Mouse (Mus musculus) embryonic facial prominence, embryonic 12.5 days (tissue): ENCODE measurements around the gene Ifna6. TPM values are rescaled to one million over a fixed set of nuclear protein-coding genes. Genes with fewer than 3 reads are reported as not detected.
"Not testable (repeated sequence)": the region's sequence is repeated elsewhere in the genome, so short reads cannot be mapped to it uniquely, and the experiment has no call there.

Source experiments
- ATAC-seq: fragments of 200-750 bp; cut with Nextera tagmentation; 2 replicates; pipeline ENCODE4 v1.8.0; 2017; ENCODE audit not compliant: insufficient number of reproducible peaks, insufficient read depth, low FRiP score, low TSS enrichment
- H3K27ac ChIP-seq: fragments of 300-500 bp; sonication (generic); 2 replicates; pipeline ENCODE4 v1.5.1; 2016; ENCODE audit warnings: mild to moderate bottlenecking
- H3K27me3 ChIP-seq: fragments of 300-500 bp; sonication (generic); 2 replicates; pipeline ENCODE4 v1.6.1; 2016; ENCODE audit warnings: mild to moderate bottlenecking, moderate library complexity
- H3K36me3 ChIP-seq: fragments of 300-500 bp; sonication (generic); 2 replicates; pipeline ENCODE4 v1.6.1; 2016; ENCODE audit warnings: mild to moderate bottlenecking
- H3K4me1 ChIP-seq: fragments of 300-500 bp; sonication (generic); 2 replicates; pipeline ENCODE4 v1.6.1; 2016
- H3K4me2 ChIP-seq: fragments of 300-500 bp; sonication (generic); replicated peaks from 2 replicates; pipeline ENCODE4 v1.6.1; 2016; ENCODE audit warnings: mild to moderate bottlenecking, moderate library complexity
- H3K4me3 ChIP-seq: fragments of 300-500 bp; sonication (generic); 2 replicates; pipeline ENCODE4 v1.5.1; 2016; ENCODE audit warnings: mild to moderate bottlenecking
- H3K9ac ChIP-seq: fragments of 300-500 bp; sonication (generic); 2 replicates; pipeline ENCODE4 v1.6.1; 2016; ENCODE audit warnings: mild to moderate bottlenecking, moderate library complexity
- H3K9me3 ChIP-seq: fragments of 300-500 bp; sonication (generic); 2 replicates; pipeline ENCODE4 v1.6.1; 2016; ENCODE audit warnings: mild to moderate bottlenecking, moderate library complexity
- WGBS: fragments of 180-500 bp; shearing (Covaris S2); methylation state at CpG from one replicate; pipeline ENCODE4 v1.1.7; 2016; 5-methylcytosine and 5-hydroxymethylcytosine counted together
- polyA plus RNA-seq: library from polyadenylated mRNA; unstranded; fragments of >200 nt; fragmentation: Nextera tagmentation; extraction: Ambion mirVana; gene quantifications from 2 replicates; pipeline ENCODE4 v1.2.1, GENCODE M21; 2016

The Ifna6 gene
- polyA plus RNA-seq, result not detected in 2 replicates

DNA sequence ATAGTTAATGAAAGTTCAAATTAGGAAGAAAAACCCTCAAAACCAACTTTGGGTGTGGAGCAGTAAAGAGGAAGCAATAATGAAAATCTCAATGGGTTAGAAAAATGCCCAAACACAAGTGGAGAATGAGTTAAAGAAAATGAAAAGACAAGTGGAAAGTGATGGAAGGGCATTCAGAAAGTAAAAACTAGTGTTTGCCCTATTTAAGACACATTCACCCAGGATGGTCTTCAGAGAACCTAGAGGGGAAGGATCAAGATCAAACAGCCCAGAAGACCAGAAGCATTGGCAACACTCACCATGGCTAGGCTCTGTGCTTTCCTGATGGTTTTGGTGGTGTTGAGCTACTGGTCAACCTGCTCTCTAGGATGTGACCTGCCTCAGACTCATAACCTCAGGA is at the start of gene Ifna6:
Gene Ifna6 (plus strand): TSS at position 301 of the 400 bp plus-strand sequence.
- not testable (repeated sequence) for H3K36me3 ChIP-seq, H3K27me3 ChIP-seq, H3K9ac ChIP-seq, H3K4me3 ChIP-seq, H3K4me2 ChIP-seq, H3K9me3 ChIP-seq, ATAC-seq, H3K27ac ChIP-seq, H3K4me1 ChIP-seq

DNA sequence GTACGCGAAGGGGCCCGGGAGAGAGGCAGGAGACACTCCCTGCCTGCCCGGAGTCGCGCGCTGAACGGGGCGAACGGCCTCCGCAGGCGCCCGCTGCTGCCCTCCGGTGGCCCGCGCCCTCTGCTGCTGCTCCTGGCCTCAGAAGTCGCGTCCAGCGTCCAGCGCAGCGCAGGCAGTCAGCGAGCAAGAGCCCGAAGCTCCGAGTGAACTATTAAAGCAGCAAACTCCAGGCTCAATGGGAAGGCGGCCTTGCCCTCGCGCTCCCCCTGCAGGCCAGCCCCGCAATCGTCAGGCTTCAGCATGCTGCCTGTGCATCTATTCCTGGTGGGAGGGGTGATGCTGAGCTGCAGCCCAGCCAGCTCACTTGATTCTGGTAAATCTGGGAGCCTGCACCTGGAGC is 47.7 kb upstream of the Ifna6 start, which contains the start of gene Gm13272:
Gene Gm13272 (plus strand): TSS at position 301 of the 400 bp plus-strand sequence.
- not testable (repeated sequence) for H3K9me3 ChIP-seq, ATAC-seq, H3K4me1 ChIP-seq, H3K4me2 ChIP-seq, H3K36me3 ChIP-seq, H3K4me3 ChIP-seq, H3K9ac ChIP-seq, H3K27me3 ChIP-seq, H3K27ac ChIP-seq
- no CpG with 5 or more reads among the region's 29 CpGs for WGBS

DNA sequence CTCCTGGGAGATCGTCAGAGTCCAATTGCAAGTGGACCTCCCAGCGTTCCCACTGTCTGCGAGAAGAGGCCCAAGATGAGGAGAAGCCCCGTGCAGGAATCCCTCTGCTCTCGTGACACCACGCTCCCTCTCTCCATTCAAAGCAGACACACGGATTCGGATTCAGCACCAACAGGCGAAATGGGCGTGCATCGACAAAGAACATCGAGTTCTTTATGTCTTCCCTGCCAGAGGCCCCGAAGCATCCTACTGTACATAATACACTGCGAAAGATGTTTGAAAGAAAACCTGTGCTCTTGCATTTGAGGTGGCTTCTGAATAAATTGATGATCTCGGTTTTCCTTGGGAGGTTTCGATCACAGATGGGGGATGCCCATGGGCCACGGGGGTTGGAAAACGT is 46.9 kb upstream of the Ifna6 start:
- 41% methylated on average over 16 of the region's 18 CpGs for WGBS
- not testable (repeated sequence) for H3K36me3 ChIP-seq, H3K27me3 ChIP-seq, H3K9me3 ChIP-seq, H3K4me3 ChIP-seq, H3K4me1 ChIP-seq, ATAC-seq, H3K27ac ChIP-seq, H3K4me2 ChIP-seq, H3K9ac ChIP-seq

DNA sequence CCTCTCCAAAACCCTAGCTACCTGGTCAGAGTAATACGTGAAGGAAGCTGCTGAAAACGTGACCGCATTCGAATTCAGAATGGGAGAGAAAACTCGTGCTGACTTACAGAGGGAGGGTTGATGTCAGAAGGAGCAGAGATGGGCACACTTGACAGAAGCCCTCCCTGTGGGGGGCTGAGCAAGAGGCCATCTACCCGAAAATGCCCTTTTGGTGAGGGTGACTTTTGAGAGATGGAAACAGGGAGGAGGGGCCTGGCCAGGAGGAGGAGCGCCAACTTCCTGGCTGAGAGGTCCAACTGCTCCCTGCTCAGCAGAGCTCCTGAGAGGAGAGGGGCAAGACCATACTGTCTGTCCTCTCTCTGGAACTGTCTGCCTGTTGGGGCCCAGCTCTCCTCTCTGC is 45.4 kb upstream of the Ifna6 start, which contains the start of gene Ifnz:
Gene Ifnz (plus strand): TSS at position 301 of the 400 bp plus-strand sequence.
- 16% methylated on average over 5 of the region's 7 CpGs for WGBS
- H3K4me3 ChIP-seq, result 0 out of 2 replicates have a peak within 1 kb of the TSS, but pooled peaks have one; percentile 22
- not testable (repeated sequence) for ATAC-seq, H3K9ac ChIP-seq, H3K9me3 ChIP-seq, H3K27ac ChIP-seq, H3K27me3 ChIP-seq, H3K36me3 ChIP-seq, H3K4me1 ChIP-seq
- H3K4me2 ChIP-seq, result peak within 1 kb of the TSS; percentile 30; the same call in 1 of the 2 replicates

DNA sequence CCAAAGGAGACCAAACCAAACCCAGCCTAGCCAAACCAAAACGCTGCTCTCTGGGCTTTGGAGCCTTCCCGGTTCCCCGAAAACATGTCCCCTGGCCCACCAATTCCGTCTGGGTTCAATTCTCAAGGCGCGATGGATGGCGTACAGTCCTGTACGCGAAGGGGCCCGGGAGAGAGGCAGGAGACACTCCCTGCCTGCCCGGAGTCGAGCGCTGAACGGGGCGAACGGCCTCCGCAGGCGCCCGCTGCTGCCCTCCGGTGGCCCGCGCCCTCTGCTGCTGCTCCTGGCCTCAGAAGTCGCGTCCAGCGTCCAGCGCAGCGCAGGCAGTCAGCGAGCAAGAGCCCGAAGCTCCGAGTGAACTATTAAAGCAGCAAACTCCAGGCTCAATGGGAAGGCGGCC is 44.9 kb upstream of the Ifna6 start:
- Histone ChIP-seq H3K4me2 (peak overlapping the region; percentile 30; the same call in 1 of the 2 replicates), H3K4me3 (0 out of 2 replicates have a peak overlapping the region, but pooled peaks have one; percentile 22)
- H3K27me3 ChIP-seq, H3K4me1 ChIP-seq, H3K27ac ChIP-seq, H3K36me3 ChIP-seq, H3K9ac ChIP-seq, H3K9me3 ChIP-seq, ATAC-seq: not testable (repeated sequence)
- 0% methylated on average over 21 of the region's 31 CpGs for WGBS

DNA sequence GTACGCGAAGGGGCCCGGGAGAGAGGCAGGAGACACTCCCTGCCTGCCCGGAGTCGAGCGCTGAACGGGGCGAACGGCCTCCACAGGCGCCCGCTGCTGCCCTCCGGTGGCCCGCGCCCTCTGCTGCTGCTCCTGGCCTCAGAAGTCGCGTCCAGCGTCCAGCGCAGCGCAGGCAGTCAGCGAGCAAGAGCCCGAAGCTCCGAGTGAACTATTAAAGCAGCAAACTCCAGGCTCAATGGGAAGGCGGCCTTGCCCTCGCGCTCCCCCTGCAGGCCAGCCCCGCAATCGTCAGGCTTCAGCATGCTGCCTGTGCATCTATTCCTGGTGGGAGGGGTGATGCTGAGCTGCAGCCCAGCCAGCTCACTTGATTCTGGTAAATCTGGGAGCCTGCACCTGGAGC is 41.8 kb upstream of the Ifna6 start, which contains the start of gene Gm13276:
Gene Gm13276 (plus strand): TSS at position 301 of the 400 bp plus-strand sequence.
- WGBS, result no CpG with 5 or more reads among the region's 27 CpGs
- not testable (repeated sequence) for H3K4me2 ChIP-seq, H3K36me3 ChIP-seq, H3K27me3 ChIP-seq, H3K9ac ChIP-seq, H3K4me3 ChIP-seq, H3K9me3 ChIP-seq, ATAC-seq, H3K27ac ChIP-seq, H3K4me1 ChIP-seq

DNA sequence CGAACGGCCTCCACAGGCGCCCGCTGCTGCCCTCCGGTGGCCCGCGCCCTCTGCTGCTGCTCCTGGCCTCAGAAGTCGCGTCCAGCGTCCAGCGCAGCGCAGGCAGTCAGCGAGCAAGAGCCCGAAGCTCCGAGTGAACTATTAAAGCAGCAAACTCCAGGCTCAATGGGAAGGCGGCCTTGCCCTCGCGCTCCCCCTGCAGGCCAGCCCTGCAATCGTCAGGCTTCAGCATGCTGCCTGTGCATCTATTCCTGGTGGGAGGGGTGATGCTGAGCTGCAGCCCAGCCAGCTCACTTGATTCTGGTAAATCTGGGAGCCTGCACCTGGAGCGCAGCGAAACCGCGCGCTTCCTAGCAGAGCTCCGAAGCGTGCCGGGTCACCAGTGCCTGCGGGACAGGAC is 38.8 kb upstream of the Ifna6 start, which contains the start of gene Gm13277:
Gene Gm13277 (plus strand): TSS at position 231 of the 400 bp plus-strand sequence.
- H3K4me1 ChIP-seq, H3K27ac ChIP-seq, H3K27me3 ChIP-seq, H3K4me2 ChIP-seq, H3K9me3 ChIP-seq, H3K36me3 ChIP-seq, ATAC-seq, H3K9ac ChIP-seq, H3K4me3 ChIP-seq: not testable (repeated sequence)
- WGBS, result 0% methylated on average over 1 of the region's 28 CpGs

DNA sequence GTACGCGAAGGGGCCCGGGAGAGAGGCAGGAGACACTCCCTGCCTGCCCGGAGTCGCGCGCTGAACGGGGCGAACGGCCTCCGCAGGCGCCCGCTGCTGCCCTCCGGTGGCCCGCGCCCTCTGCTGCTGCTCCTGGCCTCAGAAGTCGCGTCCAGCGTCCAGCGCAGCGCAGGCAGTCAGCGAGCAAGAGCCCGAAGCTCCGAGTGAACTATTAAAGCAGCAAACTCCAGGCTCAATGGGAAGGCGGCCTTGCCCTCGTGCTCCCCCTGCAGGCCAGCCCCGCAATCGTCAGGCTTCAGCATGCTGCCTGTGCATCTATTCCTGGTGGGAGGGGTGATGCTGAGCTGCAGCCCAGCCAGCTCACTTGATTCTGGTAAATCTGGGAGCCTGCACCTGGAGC is 36.0 kb upstream of the Ifna6 start, which contains the start of gene Gm13278:
Gene Gm13278 (plus strand): TSS at position 301 of the 400 bp plus-strand sequence.
- H3K27ac ChIP-seq, H3K4me2 ChIP-seq, H3K4me1 ChIP-seq, H3K4me3 ChIP-seq, H3K9me3 ChIP-seq, H3K9ac ChIP-seq, H3K36me3 ChIP-seq, H3K27me3 ChIP-seq, ATAC-seq: not testable (repeated sequence)
- WGBS, result no CpG with 5 or more reads among the region's 28 CpGs

DNA sequence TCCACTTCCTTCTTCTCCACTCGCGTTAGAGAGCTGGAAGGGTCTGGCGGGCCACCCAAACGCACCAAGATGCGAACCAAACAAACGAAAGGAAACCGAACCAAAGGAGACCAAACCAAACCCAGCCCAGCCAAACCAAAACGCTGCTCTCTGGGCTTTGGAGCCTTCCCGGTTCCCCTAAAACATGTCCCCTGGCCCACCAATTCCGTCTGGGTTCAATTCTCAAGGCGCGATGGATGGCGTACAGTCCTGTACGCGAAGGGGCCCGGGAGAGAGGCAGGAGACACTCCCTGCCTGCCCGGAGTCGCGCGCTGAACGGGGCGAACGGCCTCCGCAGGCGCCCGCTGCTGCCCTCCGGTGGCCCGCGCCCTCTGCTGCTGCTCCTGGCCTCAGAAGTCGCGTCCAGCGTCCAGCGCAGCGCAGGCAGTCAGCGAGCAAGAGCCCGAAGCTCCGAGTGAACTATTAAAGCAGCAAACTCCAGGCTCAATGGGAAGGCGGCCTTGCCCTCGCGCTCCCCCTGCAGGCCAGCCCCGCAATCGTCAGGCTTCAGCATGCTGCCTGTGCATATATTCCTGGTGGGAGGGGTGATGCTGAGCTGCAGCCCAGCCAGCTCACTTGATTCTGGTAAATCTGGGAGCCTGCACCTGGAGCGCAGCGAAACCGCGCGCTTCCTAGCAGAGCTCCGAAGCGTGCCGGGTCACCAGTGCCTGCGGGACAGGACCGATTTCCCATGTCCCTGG is 33.1 kb upstream of the Ifna6 start, which contains the start of gene Gm13275:
Gene Gm13275 (plus strand): TSS at position 552 of the 740 bp plus-strand sequence.
- H3K4me1 ChIP-seq, H3K4me3 ChIP-seq, ATAC-seq, H3K9ac ChIP-seq, H3K36me3 ChIP-seq, H3K9me3 ChIP-seq, H3K27ac ChIP-seq, H3K4me2 ChIP-seq, H3K27me3 ChIP-seq: not testable (repeated sequence)
- WGBS, result 1% methylated on average over 14 of the region's 52 CpGs

DNA sequence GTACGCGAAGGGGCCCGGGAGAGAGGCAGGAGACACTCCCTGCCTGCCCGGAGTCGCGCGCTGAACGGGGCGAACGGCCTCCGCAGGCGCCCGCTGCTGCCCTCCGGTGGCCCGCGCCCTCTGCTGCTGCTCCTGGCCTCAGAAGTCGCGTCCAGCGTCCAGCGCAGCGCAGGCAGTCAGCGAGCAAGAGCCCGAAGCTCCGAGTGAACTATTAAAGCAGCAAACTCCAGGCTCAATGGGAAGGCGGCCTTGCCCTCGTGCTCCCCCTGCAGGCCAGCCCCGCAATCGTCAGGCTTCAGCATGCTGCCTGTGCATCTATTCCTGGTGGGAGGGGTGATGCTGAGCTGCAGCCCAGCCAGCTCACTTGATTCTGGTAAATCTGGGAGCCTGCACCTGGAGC is 30.1 kb upstream of the Ifna6 start, which contains the start of gene Gm13279:
Gene Gm13279 (plus strand): TSS at position 301 of the 400 bp plus-strand sequence.
- WGBS, result no CpG with 5 or more reads among the region's 28 CpGs
- H3K4me2 ChIP-seq, H3K27ac ChIP-seq, H3K36me3 ChIP-seq, H3K4me3 ChIP-seq, H3K9me3 ChIP-seq, H3K4me1 ChIP-seq, H3K27me3 ChIP-seq, ATAC-seq, H3K9ac ChIP-seq: not testable (repeated sequence)

DNA sequence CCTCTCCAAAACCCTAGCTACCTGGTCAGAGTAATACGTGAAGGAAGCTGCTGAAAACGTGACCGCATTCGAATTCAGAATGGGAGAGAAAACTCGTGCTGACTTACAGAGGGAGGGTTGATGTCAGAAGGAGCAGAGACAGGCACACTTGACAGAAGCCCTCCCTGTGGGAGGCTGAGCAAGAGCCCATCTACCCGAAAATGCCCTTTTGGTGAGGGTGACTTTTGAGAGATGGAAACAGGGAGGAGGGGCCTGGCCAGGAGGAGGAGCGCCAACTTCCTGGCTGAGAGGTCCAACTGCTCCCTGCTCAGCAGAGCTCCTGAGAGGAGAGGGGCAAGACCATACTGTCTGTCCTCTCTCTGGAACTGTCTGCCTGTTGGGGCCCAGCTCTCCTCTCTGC is 27.9 kb upstream of the Ifna6 start, which contains the start of gene Gm13285:
Gene Gm13285 (plus strand): TSS at position 301 of the 400 bp plus-strand sequence.
- H3K27me3 ChIP-seq, H3K9me3 ChIP-seq, H3K4me1 ChIP-seq, ATAC-seq, H3K36me3 ChIP-seq, H3K4me3 ChIP-seq, H3K9ac ChIP-seq, H3K27ac ChIP-seq, H3K4me2 ChIP-seq: not testable (repeated sequence)
- 10% methylated on average over 6 of the region's 7 CpGs for WGBS

DNA sequence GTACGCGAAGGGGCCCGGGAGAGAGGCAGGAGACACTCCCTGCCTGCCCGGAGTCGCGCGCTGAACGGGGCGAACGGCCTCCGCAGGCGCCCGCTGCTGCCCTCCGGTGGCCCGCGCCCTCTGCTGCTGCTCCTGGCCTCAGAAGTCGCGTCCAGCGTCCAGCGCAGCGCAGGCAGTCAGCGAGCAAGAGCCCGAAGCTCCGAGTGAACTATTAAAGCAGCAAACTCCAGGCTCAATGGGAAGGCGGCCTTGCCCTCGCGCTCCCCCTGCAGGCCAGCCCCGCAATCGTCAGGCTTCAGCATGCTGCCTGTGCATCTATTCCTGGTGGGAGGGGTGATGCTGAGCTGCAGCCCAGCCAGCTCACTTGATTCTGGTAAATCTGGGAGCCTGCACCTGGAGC is 24.3 kb upstream of the Ifna6 start, which contains the start of gene Gm13287:
Gene Gm13287 (plus strand): TSS at position 301 of the 400 bp plus-strand sequence.
- ATAC-seq, H3K36me3 ChIP-seq, H3K27me3 ChIP-seq, H3K4me2 ChIP-seq, H3K9me3 ChIP-seq, H3K4me1 ChIP-seq, H3K9ac ChIP-seq, H3K27ac ChIP-seq, H3K4me3 ChIP-seq: not testable (repeated sequence)
- no CpG with 5 or more reads among the region's 29 CpGs for WGBS
